Mouse (Mus musculus): ENCODE data around the gene Mon2. TPM values are rescaled to one million over a fixed set of nuclear protein-coding genes. Genes with fewer than 3 reads are reported as not detected.
"Not testable (repeated sequence)": the region's sequence is repeated elsewhere in the genome, so short reads cannot be mapped to it uniquely, and the experiment has no call there.

Mon2 gene
- polyA plus RNA-seq, 1 experiment = 42.6 TPM

- Histone ChIP-seq H3K36me3 (ENCODE audit: control insufficient read depth, insufficient read depth, low read length) (no peaks in the 10 kb centered on the region), H3K4me3 (ENCODE audit: insufficient read depth, low read depth, low read length) (no peak overlapping the region), H3K4me1 (ENCODE audit: control insufficient read depth, insufficient read depth, low read length) (peaks cover 3% of the 10 kb centered on the region; the same call in 1 of the 2 replicates), H3K27ac (ENCODE audit: insufficient read depth, low read depth, low read length) (no peak overlapping the region), H3K27me3 (replicated peaks; ENCODE audit: control insufficient read depth, insufficient read depth, low read length) (no peaks in the 10 kb centered on the region)
- no peak for DNase-seq
- TF ChIP-seq CTCF (conservative IDR thresholded peaks at IDR 0.05; ENCODE audit: insufficient read depth, insufficient read length, low read depth, low read length) = no peak
- TF ChIP-seq POLR2A (IDR thresholded peaks at IDR 0.05; ENCODE audit: low read depth, low read length) = no peak
- 61% methylated on average over 11 of the region's 11 CpGs for WGBS
Observed at GRCm38 (mm10) chr10:122982909-122983578, 93.3 kb downstream of the Mon2 start.

- Histone ChIP-seq H3K36me3 (ENCODE audit: control insufficient read depth, insufficient read depth, low read length) (no peaks in the 10 kb centered on the region), H3K27ac (ENCODE audit: insufficient read depth, low read depth, low read length) (no peak overlapping the region), H3K27me3 (replicated peaks; ENCODE audit: control insufficient read depth, insufficient read depth, low read length) (no peaks in the 10 kb centered on the region), H3K4me3 (ENCODE audit: insufficient read depth, low read depth, low read length) (no peak overlapping the region), H3K4me1 (ENCODE audit: control insufficient read depth, insufficient read depth, low read length) (no peaks in the 10 kb centered on the region; the same call in 1 of the 2 replicates)
- no peak for DNase-seq
- no peak for TF ChIP-seq POLR2A (IDR thresholded peaks at IDR 0.05; ENCODE audit: low read depth, low read length)
- no peak for TF ChIP-seq CTCF (conservative IDR thresholded peaks at IDR 0.05; ENCODE audit: insufficient read depth, insufficient read length, low read depth, low read length)
- WGBS = 96% methylated on average over 12 of the region's 12 CpGs
Observed at GRCm38 (mm10) chr10:122980123-122980522, 96.2 kb downstream of the Mon2 start.

GRCm38 (mm10) chr10:122979356-122979755, 96.9 kb downstream of the Mon2 start:
- H3K36me3 ChIP-seq (ENCODE audit: control insufficient read depth, insufficient read depth, low read length) = no peaks in the 10 kb centered on the region
- H3K27me3 ChIP-seq (replicated peaks; ENCODE audit: control insufficient read depth, insufficient read depth, low read length) = no peaks in the 10 kb centered on the region
- no peak for TF ChIP-seq CTCF (conservative IDR thresholded peaks at IDR 0.05; ENCODE audit: insufficient read depth, insufficient read length, low read depth, low read length)
- no peak for TF ChIP-seq POLR2A (IDR thresholded peaks at IDR 0.05; ENCODE audit: low read depth, low read length)
- no peak overlapping the region for H3K4me3 ChIP-seq (ENCODE audit: insufficient read depth, low read depth, low read length)
- no peak for DNase-seq
- no peaks in the 10 kb centered on the region; the same call in 1 of the 2 replicates for H3K4me1 ChIP-seq (ENCODE audit: control insufficient read depth, insufficient read depth, low read length)
- no peak overlapping the region for H3K27ac ChIP-seq (ENCODE audit: insufficient read depth, low read depth, low read length)

- DNase-seq = no peak
- no peak overlapping the region for H3K4me3 ChIP-seq (ENCODE audit: insufficient read depth, low read depth, low read length)
- WGBS = 67% methylated on average over 9 of the region's 9 CpGs
- TF ChIP-seq POLR2A (IDR thresholded peaks at IDR 0.05; ENCODE audit: low read depth, low read length) (no peak), CTCF (conservative IDR thresholded peaks at IDR 0.05; ENCODE audit: insufficient read depth, insufficient read length, low read depth, low read length) (no peak)
- H3K4me1 ChIP-seq (ENCODE audit: control insufficient read depth, insufficient read depth, low read length) = no peaks in the 10 kb centered on the region
- no peaks in the 10 kb centered on the region for H3K27me3 ChIP-seq (replicated peaks; ENCODE audit: control insufficient read depth, insufficient read depth, low read length)
- H3K36me3 ChIP-seq (ENCODE audit: control insufficient read depth, insufficient read depth, low read length) = no peaks in the 10 kb centered on the region
- no peak overlapping the region for H3K27ac ChIP-seq (ENCODE audit: insufficient read depth, low read depth, low read length)
Observed at GRCm38 (mm10) chr10:122976038-122976437, 100.3 kb downstream of the Mon2 start.

- no peak overlapping the region for H3K27ac ChIP-seq (ENCODE audit: insufficient read depth, low read depth, low read length)
- TF ChIP-seq CTCF (conservative IDR thresholded peaks at IDR 0.05; ENCODE audit: insufficient read depth, insufficient read length, low read depth, low read length) = no peak
- no peak for TF ChIP-seq POLR2A (IDR thresholded peaks at IDR 0.05; ENCODE audit: low read depth, low read length)
- no peaks in the 10 kb centered on the region for H3K4me1 ChIP-seq (ENCODE audit: control insufficient read depth, insufficient read depth, low read length)
- no peak for DNase-seq
- H3K4me3 ChIP-seq (ENCODE audit: insufficient read depth, low read depth, low read length) = no peak overlapping the region
- H3K27me3 ChIP-seq (replicated peaks; ENCODE audit: control insufficient read depth, insufficient read depth, low read length) = no peaks in the 10 kb centered on the region
- H3K36me3 ChIP-seq (ENCODE audit: control insufficient read depth, insufficient read depth, low read length) = no peaks in the 10 kb centered on the region
Observed at GRCm38 (mm10) chr10:122973241-122973640, 103.1 kb downstream of the Mon2 start.

GRCm38 (mm10) chr10:122970188-122970587, 106.1 kb downstream of the Mon2 start:
- Histone ChIP-seq H3K4me1 (ENCODE audit: control insufficient read depth, insufficient read depth, low read length) (no peaks in the 10 kb centered on the region), H3K36me3 (ENCODE audit: control insufficient read depth, insufficient read depth, low read length) (no peaks in the 10 kb centered on the region), H3K27ac (ENCODE audit: insufficient read depth, low read depth, low read length) (no peak overlapping the region), H3K4me3 (ENCODE audit: insufficient read depth, low read depth, low read length) (no peak overlapping the region), H3K27me3 (replicated peaks; ENCODE audit: control insufficient read depth, insufficient read depth, low read length) (no peaks in the 10 kb centered on the region)
- WGBS = 77% methylated on average over 7 of the region's 7 CpGs
- DNase-seq = no peak
- TF ChIP-seq POLR2A (IDR thresholded peaks at IDR 0.05; ENCODE audit: low read depth, low read length) = no peak
- TF ChIP-seq CTCF (conservative IDR thresholded peaks at IDR 0.05; ENCODE audit: insufficient read depth, insufficient read length, low read depth, low read length) = no peak

GRCm38 (mm10) chr10:122966421-122966820, 109.9 kb downstream of the Mon2 start:
- H3K4me1 ChIP-seq (ENCODE audit: control insufficient read depth, insufficient read depth, low read length) = no peaks in the 10 kb centered on the region; the same call in 1 of the 2 replicates
- no peak for TF ChIP-seq POLR2A (IDR thresholded peaks at IDR 0.05; ENCODE audit: low read depth, low read length)
- TF ChIP-seq CTCF (conservative IDR thresholded peaks at IDR 0.05; ENCODE audit: insufficient read depth, insufficient read length, low read depth, low read length) = no peak
- H3K4me3 ChIP-seq (ENCODE audit: insufficient read depth, low read depth, low read length) = no peak overlapping the region
- 56% methylated on average over 7 of the region's 7 CpGs for WGBS
- H3K36me3 ChIP-seq (ENCODE audit: control insufficient read depth, insufficient read depth, low read length) = no peaks in the 10 kb centered on the region
- H3K27ac ChIP-seq (ENCODE audit: insufficient read depth, low read depth, low read length) = no peak overlapping the region
- DNase-seq = no peak
- H3K27me3 ChIP-seq (replicated peaks; ENCODE audit: control insufficient read depth, insufficient read depth, low read length) = no peaks in the 10 kb centered on the region

- not testable (repeated sequence) for H3K4me1 ChIP-seq (ENCODE audit: control insufficient read depth, insufficient read depth, low read length); H3K27me3 ChIP-seq (replicated peaks; ENCODE audit: control insufficient read depth, insufficient read depth, low read length); H3K27ac ChIP-seq (ENCODE audit: insufficient read depth, low read depth, low read length); DNase-seq; H3K36me3 ChIP-seq (ENCODE audit: control insufficient read depth, insufficient read depth, low read length); H3K4me3 ChIP-seq (ENCODE audit: insufficient read depth, low read depth, low read length)
- over 99% methylated on average over 5 of the region's 5 CpGs for WGBS
Observed at GRCm38 (mm10) chr10:122965650-122966049, 110.7 kb downstream of the Mon2 start.

Data from kidney, adult 2 months (tissue).